Mouse (Mus musculus) ES-E14 (cell line): ENCODE data around the gene Lasp1.

ENCODE experiments used
- CHD2 ChIP-seq: IDR thresholded peaks from 2 replicates; pipeline ENCODE4 v1.6.1; 2014; ENCODE audit warnings: mild to moderate bottlenecking, low read depth, low read length, inconsistent platforms
- HCFC1 ChIP-seq: IDR thresholded peaks from 2 replicates; pipeline ENCODE4 v1.6.1; 2012; ENCODE audit warnings: low read length, inconsistent platforms, borderline replicate concordance; ENCODE audit not compliant: insufficient read depth
- ZC3H11A ChIP-seq: IDR thresholded peaks from 2 replicates; pipeline ENCODE4 v1.6.1; 2012; ENCODE audit warnings: low read depth, mild to moderate bottlenecking, inconsistent platforms, low read length, borderline replicate concordance

GRCm38 (mm10) chr11:97810356-97810755 is 11.6 kb downstream of the Lasp1 start:
- TF ChIP-seq CHD2 (no peak), HCFC1 (no peak), ZC3H11A (no peak)
